Mouse (Mus musculus): ENCODE results near the gene Tmem185a. TPM values are rescaled to one million over a fixed set of nuclear protein-coding genes. Genes with fewer than 3 reads are reported as not detected.
"Not testable (repeated sequence)": the region's sequence is repeated elsewhere in the genome, so short reads cannot be mapped to it uniquely, and the experiment has no call there.

Gene Tmem185a
- polyA plus RNA-seq, 1 experiment from 2014 or later, result 48.9 TPM

DNA sequence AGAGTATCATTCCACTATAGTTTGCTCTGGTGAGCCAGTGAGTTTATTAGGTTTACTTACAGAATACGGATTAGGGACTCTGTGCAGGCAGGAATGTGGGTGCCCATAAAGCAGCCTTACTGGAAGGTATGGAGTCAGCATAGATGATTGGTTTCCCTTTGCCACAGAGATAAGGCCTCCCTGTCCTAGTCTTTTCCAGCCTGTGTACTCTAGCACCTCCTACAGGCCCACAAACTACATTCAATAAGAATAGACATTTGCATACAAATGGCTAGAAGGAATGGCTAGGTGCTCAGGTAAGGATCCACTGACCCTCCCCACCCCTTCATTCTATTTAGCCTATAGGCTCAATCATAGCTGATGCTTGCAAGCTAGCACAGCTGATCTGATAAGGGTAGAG lies 24.6 kb downstream of the Tmem185a start:
- not testable (repeated sequence) for H3K9ac ChIP-seq (ENCODE audit: low read depth, low read length); ATAC-seq
- no CpG with 5 or more reads among the region's 1 CpGs for WGBS

DNA sequence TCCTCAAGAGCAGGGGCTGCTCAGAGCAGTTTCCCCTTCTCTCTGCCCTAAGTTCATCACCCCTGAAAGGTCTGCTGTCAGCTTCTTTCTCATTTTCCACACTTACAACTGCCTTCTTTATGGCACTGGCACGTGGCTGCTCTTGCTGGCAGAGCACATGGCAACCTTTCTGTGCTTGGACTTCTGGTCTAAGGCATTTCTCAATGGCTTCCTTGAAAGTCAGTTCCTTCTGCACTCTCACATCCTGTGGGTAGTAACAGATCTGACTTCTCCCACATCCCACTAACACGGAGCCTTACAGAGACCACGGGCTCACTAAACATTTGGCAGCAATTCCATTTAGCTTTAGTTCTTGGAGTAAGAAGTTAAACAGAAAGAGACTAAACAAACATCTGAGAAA lies 51.5 kb downstream of the Tmem185a start:
- 84% methylated on average over 3 of the region's 3 CpGs for WGBS

More for the DNA sequence above, 24.6 kb downstream of the Tmem185a start:
- not testable (repeated sequence) for H3K4me2 ChIP-seq (ENCODE audit: low read length); H3K4me1 ChIP-seq (ENCODE audit: control insufficient read depth, insufficient read depth, low read depth, low read length); H3K27ac ChIP-seq (ENCODE audit: low read depth, low read length); H3K36me3 ChIP-seq (ENCODE audit: control insufficient read depth, insufficient read depth, low read length); H3K9me3 ChIP-seq (ENCODE audit: control insufficient read depth, low read length); H3K4me3 ChIP-seq (ENCODE audit: low read length); H3K27me3 ChIP-seq (replicated peaks; ENCODE audit: control insufficient read depth, insufficient read depth, low read length)

More for the DNA sequence above, 51.5 kb downstream of the Tmem185a start:
- not testable (repeated sequence) for H3K27ac ChIP-seq (ENCODE audit: low read depth, low read length); H3K27me3 ChIP-seq (replicated peaks; ENCODE audit: control insufficient read depth, insufficient read depth, low read length); H3K4me3 ChIP-seq (ENCODE audit: low read length); H3K36me3 ChIP-seq (ENCODE audit: control insufficient read depth, insufficient read depth, low read length); H3K9ac ChIP-seq (ENCODE audit: low read depth, low read length); H3K4me1 ChIP-seq (ENCODE audit: control insufficient read depth, insufficient read depth, low read depth, low read length); H3K9me3 ChIP-seq (ENCODE audit: control insufficient read depth, low read length); H3K4me2 ChIP-seq (ENCODE audit: low read length); ATAC-seq

Other genes starting within 250 kb of the Tmem185a start
- 14.5 and 17.7 TPM in 2 replicates for gene Ids, start 112.1 kb downstream of the Tmem185a start, polyA plus RNA-seq (2015; fragmentation: Nextera tagmentation; extraction: Ambion mirVana)
- gene 1110012L19Rik, start 91.3 kb downstream of the Tmem185a start, polyA plus RNA-seq (2015; fragmentation: Nextera tagmentation; extraction: Ambion mirVana), result 38.6 and 45.1 TPM in 2 replicates